Mouse (Mus musculus) neural tube, embryonic 15.5 days (tissue): Measurements from ENCODE around the gene Tcf12. TPM values are rescaled to one million over a fixed set of nuclear protein-coding genes. Genes with fewer than 3 reads are reported as not detected.

Experiments used
- ATAC-seq: fragments of 200-750 bp; cut with Nextera tagmentation; 2 replicates; pipeline ENCODE4 v1.8.0; 2017; ENCODE audit warnings: mild to moderate bottlenecking, moderate TSS enrichment, moderate library complexity; ENCODE audit not compliant: low FRiP score
- H3K27ac ChIP-seq: fragments of 300-500 bp; sonication (generic); replicated peaks from 2 replicates; pipeline ENCODE4 v1.5.1; 2015; ENCODE audit warnings: mild to moderate bottlenecking, inconsistent platforms
- H3K27me3 ChIP-seq: fragments of 300-500 bp; sonication (generic); replicated peaks from 2 replicates; pipeline ENCODE4 v1.6.1; 2015; ENCODE audit warnings: inconsistent platforms
- H3K36me3 ChIP-seq: fragments of 300-500 bp; sonication (generic); 2 replicates; pipeline ENCODE4 v1.6.1; 2015; ENCODE audit warnings: inconsistent platforms
- H3K4me1 ChIP-seq: fragments of 300-500 bp; sonication (generic); 2 replicates; pipeline ENCODE4 v1.6.1; 2015; ENCODE audit warnings: inconsistent platforms
- H3K4me2 ChIP-seq: fragments of 300-500 bp; sonication (generic); 2 replicates; pipeline ENCODE4 v1.6.1; 2015; ENCODE audit warnings: inconsistent platforms, mild to moderate bottlenecking, moderate library complexity
- H3K4me3 ChIP-seq: fragments of 300-500 bp; sonication (generic); replicated peaks from 2 replicates; pipeline ENCODE4 v1.5.1; 2015; ENCODE audit warnings: mild to moderate bottlenecking, inconsistent platforms
- H3K9ac ChIP-seq: fragments of 300-500 bp; sonication (generic); replicated peaks from 2 replicates; pipeline ENCODE4 v1.6.1; 2015; ENCODE audit warnings: mild to moderate bottlenecking, inconsistent platforms
- H3K9me3 ChIP-seq: fragments of 300-500 bp; sonication (generic); replicated peaks from 2 replicates; pipeline ENCODE4 v1.6.1; 2016; ENCODE audit warnings: inconsistent platforms
- WGBS: fragments of 180-500 bp; shearing (Covaris S2); methylation state at CpG from one replicate; pipeline ENCODE4 v1.1.7; 2015; ENCODE audit warnings: mixed read lengths; 5-methylcytosine and 5-hydroxymethylcytosine counted together
- polyA plus RNA-seq: library from polyadenylated mRNA; unstranded; fragments of >200 nt; fragmentation: Nextera tagmentation; extraction: Ambion mirVana; gene quantifications from 2 replicates; pipeline ENCODE4 v1.2.1, GENCODE M21; 2015

Tcf12 gene
- polyA plus RNA-seq, 1 experiment from 2014 or later, result 53.7 TPM

GRCm38 (mm10) chr9:71831756-71832699 lies 279.6 kb downstream of the Tcf12 start:
- H3K4me3 ChIP-seq, result no peak overlapping the region
- no peak for ATAC-seq
- H3K36me3 ChIP-seq, result no peaks in the 10 kb centered on the region
- H3K27me3 ChIP-seq, result no peaks in the 10 kb centered on the region
- H3K9me3 ChIP-seq, result no peaks in the 10 kb centered on the region
- H3K4me2 ChIP-seq, result no peak overlapping the region
- H3K9ac ChIP-seq, result no peak overlapping the region
- WGBS, result 49% methylated on average over 26 of the region's 26 CpGs
- H3K4me1 ChIP-seq, result peaks cover 6% of the 10 kb centered on the region; the same call in 1 of the 2 replicates
- H3K27ac ChIP-seq, result no peak overlapping the region

GRCm38 (mm10) chr9:71830994-71831393 lies 280.7 kb downstream of the Tcf12 start:
- Histone ChIP-seq H3K4me2 (no peak overlapping the region), H3K4me1 (peaks cover 9% of the 10 kb centered on the region), H3K9me3 (no peaks in the 10 kb centered on the region), H3K4me3 (no peak overlapping the region), H3K27me3 (no peaks in the 10 kb centered on the region), H3K9ac (no peak overlapping the region), H3K36me3 (no peaks in the 10 kb centered on the region), H3K27ac (no peak overlapping the region)
- WGBS, result 74% methylated on average over 4 of the region's 4 CpGs
- no peak for ATAC-seq

- WGBS, result 89% methylated on average over 5 of the region's 5 CpGs
- H3K4me2 ChIP-seq, result no peak overlapping the region
- H3K36me3 ChIP-seq, result no peaks in the 10 kb centered on the region
- H3K27ac ChIP-seq, result no peak overlapping the region
- peaks cover 10% of the 10 kb centered on the region for H3K4me1 ChIP-seq
- no peak for ATAC-seq
- H3K9ac ChIP-seq, result no peak overlapping the region
- no peaks in the 10 kb centered on the region for H3K9me3 ChIP-seq
- no peaks in the 10 kb centered on the region for H3K27me3 ChIP-seq
- no peak overlapping the region for H3K4me3 ChIP-seq
These were observed 281.3 kb downstream of the Tcf12 start for GRCm38 (mm10) chr9:71830365-71830764.

GRCm38 (mm10) chr9:71829753-71830152 lies 281.9 kb downstream of the Tcf12 start:
- no peak overlapping the region for H3K4me3 ChIP-seq
- H3K27me3 ChIP-seq, result no peaks in the 10 kb centered on the region
- H3K36me3 ChIP-seq, result no peaks in the 10 kb centered on the region
- no peaks in the 10 kb centered on the region for H3K9me3 ChIP-seq
- WGBS, result 83% methylated on average over 3 of the region's 3 CpGs
- no peak overlapping the region for H3K27ac ChIP-seq
- H3K4me2 ChIP-seq, result no peak overlapping the region
- ATAC-seq, result no peak
- peaks cover 10% of the 10 kb centered on the region for H3K4me1 ChIP-seq
- H3K9ac ChIP-seq, result no peak overlapping the region

- Histone ChIP-seq H3K4me1 (peaks cover 10% of the 10 kb centered on the region), H3K9ac (no peak overlapping the region), H3K4me2 (no peak overlapping the region), H3K9me3 (no peaks in the 10 kb centered on the region), H3K27me3 (no peaks in the 10 kb centered on the region), H3K36me3 (no peaks in the 10 kb centered on the region), H3K4me3 (no peak overlapping the region), H3K27ac (no peak overlapping the region)
- 71% methylated on average over 6 of the region's 6 CpGs for WGBS
- no peak for ATAC-seq
These were observed 282.5 kb downstream of the Tcf12 start for GRCm38 (mm10) chr9:71829137-71829536.

- no peak for ATAC-seq
- Histone ChIP-seq H3K27ac (no peak overlapping the region), H3K9ac (no peak overlapping the region), H3K36me3 (no peaks in the 10 kb centered on the region), H3K4me3 (no peak overlapping the region), H3K4me2 (no peak overlapping the region), H3K4me1 (peaks cover 6% of the 10 kb centered on the region; the same call in 1 of the 2 replicates), H3K27me3 (no peaks in the 10 kb centered on the region), H3K9me3 (no peaks in the 10 kb centered on the region)
- 94% methylated on average over 5 of the region's 5 CpGs for WGBS
These were observed 284.3 kb downstream of the Tcf12 start for GRCm38 (mm10) chr9:71827371-71827770.

GRCm38 (mm10) chr9:71826040-71826525 lies 285.6 kb downstream of the Tcf12 start:
- no peak for ATAC-seq

GRCm38 (mm10) chr9:71822003-71822402 lies 289.7 kb downstream of the Tcf12 start:
- Histone ChIP-seq H3K4me2 (no peak overlapping the region), H3K4me3 (no peak overlapping the region), H3K9me3 (no peaks in the 10 kb centered on the region), H3K4me1 (peaks cover 4% of the 10 kb centered on the region; the same call in 1 of the 2 replicates), H3K27ac (no peak overlapping the region), H3K36me3 (no peaks in the 10 kb centered on the region), H3K9ac (no peak overlapping the region), H3K27me3 (no peaks in the 10 kb centered on the region)
- 82% methylated on average over 3 of the region's 3 CpGs for WGBS
- no peak for ATAC-seq

More at GRCm38 (mm10) chr9:71826040-71826525, 285.6 kb downstream of the Tcf12 start:
- no peaks in the 10 kb centered on the region for H3K36me3 ChIP-seq
- H3K4me1 ChIP-seq, result peaks cover 4% of the 10 kb centered on the region; the same call in 1 of the 2 replicates
- peak overlapping the region; percentile 18; the same call in 1 of the 2 replicates for H3K27ac ChIP-seq
- no peak overlapping the region for H3K4me3 ChIP-seq
- 71% methylated on average over 12 of the region's 12 CpGs for WGBS
- H3K4me2 ChIP-seq, result no peak overlapping the region
- H3K27me3 ChIP-seq, result no peaks in the 10 kb centered on the region
- no peaks in the 10 kb centered on the region for H3K9me3 ChIP-seq
- H3K9ac ChIP-seq, result no peak overlapping the region

GRCm38 (mm10) chr9:71818453-71818852 lies 293.2 kb downstream of the Tcf12 start:
- ATAC-seq, result no peak
- no peak overlapping the region for H3K4me3 ChIP-seq
- no peak overlapping the region for H3K4me2 ChIP-seq
- H3K27ac ChIP-seq, result no peak overlapping the region
- no peaks in the 10 kb centered on the region for H3K9me3 ChIP-seq
- H3K36me3 ChIP-seq, result no peaks in the 10 kb centered on the region
- no peaks in the 10 kb centered on the region for H3K4me1 ChIP-seq
- no peak overlapping the region for H3K9ac ChIP-seq
- no peaks in the 10 kb centered on the region for H3K27me3 ChIP-seq
- 93% methylated on average over 7 of the region's 7 CpGs for WGBS

GRCm38 (mm10) chr9:71816121-71816520 lies 295.6 kb downstream of the Tcf12 start:
- H3K27ac ChIP-seq, result no peak overlapping the region
- no peak for ATAC-seq

GRCm38 (mm10) chr9:71813565-71813964 lies 298.1 kb downstream of the Tcf12 start:
- Histone ChIP-seq H3K4me1 (no peaks in the 10 kb centered on the region), H3K36me3 (no peaks in the 10 kb centered on the region), H3K27me3 (no peaks in the 10 kb centered on the region), H3K9me3 (no peaks in the 10 kb centered on the region), H3K4me2 (no peak overlapping the region), H3K27ac (no peak overlapping the region), H3K9ac (no peak overlapping the region), H3K4me3 (no peak overlapping the region)
- ATAC-seq, result no peak
- WGBS, result 76% methylated on average over 3 of the region's 3 CpGs

More at GRCm38 (mm10) chr9:71816121-71816520, 295.6 kb downstream of the Tcf12 start:
- Histone ChIP-seq H3K27me3 (no peaks in the 10 kb centered on the region), H3K4me2 (no peak overlapping the region), H3K4me1 (no peaks in the 10 kb centered on the region), H3K9ac (no peak overlapping the region), H3K9me3 (no peaks in the 10 kb centered on the region), H3K36me3 (no peaks in the 10 kb centered on the region), H3K4me3 (no peak overlapping the region)
- 70% methylated on average over 3 of the region's 3 CpGs for WGBS

GRCm38 (mm10) chr9:71812914-71813313 lies 298.8 kb downstream of the Tcf12 start:
- 38% methylated on average over 4 of the region's 4 CpGs for WGBS
- no peaks in the 10 kb centered on the region for H3K9me3 ChIP-seq
- H3K4me2 ChIP-seq, result no peak overlapping the region
- H3K9ac ChIP-seq, result no peak overlapping the region
- no peak overlapping the region for H3K27ac ChIP-seq
- no peaks in the 10 kb centered on the region for H3K4me1 ChIP-seq
- no peaks in the 10 kb centered on the region for H3K27me3 ChIP-seq
- no peak overlapping the region for H3K4me3 ChIP-seq
- no peak for ATAC-seq
- H3K36me3 ChIP-seq, result no peaks in the 10 kb centered on the region
